Mouse (Mus musculus): ENCODE measurements around the gene Ly9.

Ly9 gene

DNA sequence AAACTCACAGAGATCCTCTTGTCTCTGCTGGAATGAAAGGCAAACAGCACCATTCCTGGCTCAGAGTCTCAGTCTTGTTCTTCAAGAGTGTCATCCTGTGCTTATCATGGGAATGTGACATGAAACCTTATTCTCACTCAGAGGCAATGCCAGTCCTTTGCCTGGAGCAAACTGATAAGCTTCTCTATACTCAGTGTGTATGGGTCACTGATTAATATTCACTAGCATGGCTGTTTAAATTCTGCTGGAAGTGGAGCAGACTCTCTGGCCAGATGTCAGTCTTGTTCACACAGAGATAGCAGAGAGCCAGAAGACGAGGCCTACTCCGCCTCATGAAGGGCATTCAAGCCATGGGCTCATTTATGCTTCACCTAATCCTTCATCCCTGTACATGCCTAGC, 22.6 kb downstream of the Ly9 start:
- DNase-seq (ENCODE audit: low spot score in 2 of 2) = no peak

DNA sequence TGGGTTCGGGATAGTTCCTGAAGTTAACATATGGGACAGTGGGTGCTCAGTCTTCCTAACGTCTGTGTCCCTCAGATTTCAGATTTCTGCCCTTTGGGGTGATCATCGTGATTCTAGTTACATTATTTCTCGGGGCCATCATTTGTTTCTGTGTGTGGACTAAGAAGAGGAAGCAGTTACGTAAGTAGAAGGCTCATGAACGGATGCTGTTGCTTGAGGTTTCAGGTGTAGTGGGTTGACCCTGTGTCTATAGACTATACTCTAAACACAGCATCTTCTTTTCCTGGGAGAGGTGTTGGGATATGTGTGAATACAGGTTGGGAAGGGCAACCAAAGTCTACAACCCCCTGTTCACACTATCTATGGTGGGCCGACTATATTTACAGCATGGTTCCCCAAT, 30.0 kb downstream of the Ly9 start:
- no peak for DNase-seq (ENCODE audit: low spot score in 2 of 2)

DNA sequence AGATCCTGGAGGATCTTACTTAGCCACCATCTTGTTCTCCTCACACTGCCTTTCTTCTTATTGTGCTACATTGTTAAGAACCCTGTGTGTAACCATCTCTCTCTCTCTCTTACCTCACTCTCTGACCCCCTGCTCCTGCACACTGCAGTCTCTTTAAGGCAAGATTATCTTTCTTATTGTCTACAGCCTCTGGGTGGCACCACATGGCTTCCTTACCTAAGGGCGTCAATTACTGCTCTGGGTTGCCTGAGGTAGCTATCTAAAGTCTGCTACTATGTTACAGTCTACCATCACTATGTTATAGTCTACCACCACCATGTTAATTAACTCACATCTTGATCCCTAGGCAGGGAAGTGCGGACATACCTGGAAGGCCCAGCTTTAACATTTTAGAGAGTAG, 38.8 kb downstream of the Ly9 start:
- DNase-seq (ENCODE audit: low spot score in 2 of 2) = no peak

DNA sequence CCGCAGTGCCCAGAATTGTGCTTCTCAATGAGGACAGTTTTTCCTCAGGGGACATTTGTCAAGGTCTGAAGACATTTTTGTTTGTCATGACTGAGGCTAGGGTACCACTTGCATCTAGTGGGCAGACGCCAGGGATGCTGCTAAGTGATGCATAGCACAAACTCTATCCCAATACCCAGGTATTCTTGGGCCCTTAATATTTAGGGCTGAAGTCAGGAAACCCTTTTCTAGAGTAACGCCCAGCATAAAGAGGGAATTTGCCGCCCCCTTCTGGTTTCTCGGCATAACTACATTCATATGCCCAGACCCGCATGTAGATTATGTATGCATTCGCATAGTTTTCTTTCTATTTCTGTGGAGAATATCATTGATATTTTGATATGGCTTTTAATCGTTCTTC, 40.4 kb downstream of the Ly9 start:
- DNase-seq (ENCODE audit: low spot score in 2 of 2) = peak; percentile 62 to 72

DNA sequence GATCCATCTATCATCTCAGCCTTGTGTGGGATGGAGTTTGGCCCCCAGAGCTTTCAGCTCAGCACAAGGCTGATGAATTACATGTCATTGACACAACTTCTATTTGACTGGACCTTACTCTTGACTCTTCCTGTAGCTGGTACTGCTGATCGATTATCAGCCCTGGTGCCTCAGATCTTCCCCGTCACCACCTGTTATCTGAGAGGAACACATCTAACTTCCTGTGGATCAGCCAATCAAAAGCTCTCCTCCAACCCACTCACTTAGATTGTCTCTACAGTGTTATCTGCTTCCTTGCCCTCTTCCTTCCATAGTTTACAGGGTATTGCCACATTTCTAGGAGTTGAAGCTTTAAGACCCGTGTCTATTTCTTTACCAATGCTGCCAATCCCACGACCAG, 41.3 kb downstream of the Ly9 start:
- DNase-seq (ENCODE audit: low spot score in 2 of 2) = no peak

DNA sequence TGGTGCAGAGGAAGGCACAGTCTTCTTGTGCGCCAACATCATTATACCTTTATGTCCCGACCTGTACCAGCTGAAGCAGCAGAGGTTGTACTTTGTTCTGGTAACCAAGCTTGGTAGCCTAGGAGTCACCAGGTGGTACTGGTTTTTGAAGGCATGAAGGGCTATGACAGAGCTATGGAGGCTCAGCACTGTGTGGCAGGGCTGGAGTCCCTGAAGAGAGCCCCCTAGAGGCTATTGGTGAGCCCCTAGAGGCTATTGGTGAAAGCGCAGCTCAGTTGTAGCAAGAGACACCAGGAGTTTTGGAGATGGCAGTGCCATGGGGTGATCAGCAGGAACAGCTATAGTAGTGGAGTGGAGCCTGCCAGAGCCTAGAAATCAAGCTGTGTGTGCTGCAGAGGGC, 43.0 kb downstream of the Ly9 start:
- peak; percentile 54 to 63 for DNase-seq (ENCODE audit: low spot score in 2 of 2)

DNA sequence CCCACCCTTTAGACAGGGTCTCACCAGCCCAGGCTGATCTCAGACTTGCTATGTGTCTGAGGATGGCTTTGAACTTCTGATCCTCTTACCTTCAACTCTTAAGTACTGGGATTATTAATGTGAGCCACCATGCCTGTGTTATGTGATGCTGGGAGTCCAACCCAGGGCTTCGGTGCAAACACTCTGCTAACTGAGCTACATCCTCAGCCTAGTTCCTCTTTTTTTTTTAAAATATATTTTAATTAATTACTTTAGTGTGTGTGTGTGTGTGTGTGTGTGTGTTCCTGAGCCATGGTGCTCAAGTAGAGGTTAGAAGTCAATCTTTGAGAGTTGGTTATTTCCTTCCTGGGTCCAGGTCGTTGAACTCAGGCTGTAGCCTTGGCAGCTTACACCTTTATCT, 44.2 kb downstream of the Ly9 start:
- no peak for DNase-seq (ENCODE audit: low spot score in 2 of 2)

DNA sequence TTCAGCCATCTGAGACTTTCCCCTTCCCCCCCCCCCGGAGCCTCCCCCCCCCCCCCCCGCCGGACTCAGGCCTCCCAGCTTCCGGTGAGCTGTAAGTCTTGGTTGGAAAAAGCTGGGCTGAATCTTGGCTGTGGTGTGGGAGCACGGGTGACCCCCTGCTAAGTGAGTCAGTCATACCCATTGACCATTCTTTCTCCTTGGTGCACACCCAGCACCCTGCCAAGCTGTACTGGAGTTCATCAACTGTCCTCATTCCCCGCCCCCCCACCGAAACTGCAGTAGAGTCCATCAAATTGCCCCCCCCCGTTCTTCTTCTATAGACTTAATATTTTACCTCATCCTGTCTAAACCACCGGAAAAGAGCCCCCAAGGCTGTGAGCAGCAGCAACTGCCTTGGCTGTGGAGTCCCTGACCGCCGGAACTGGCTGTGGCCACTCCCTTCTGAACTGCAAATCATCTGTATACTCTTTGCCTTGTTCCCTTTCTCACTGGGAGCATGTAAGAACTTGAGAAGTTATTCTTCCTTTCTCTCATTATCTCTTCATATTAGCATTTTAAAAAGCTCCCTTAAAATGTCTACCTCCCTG, 45.5 kb downstream of the Ly9 start:
- DNase-seq (ENCODE audit: low spot score in 2 of 2) = peak; percentile 69 to 82

DNA sequence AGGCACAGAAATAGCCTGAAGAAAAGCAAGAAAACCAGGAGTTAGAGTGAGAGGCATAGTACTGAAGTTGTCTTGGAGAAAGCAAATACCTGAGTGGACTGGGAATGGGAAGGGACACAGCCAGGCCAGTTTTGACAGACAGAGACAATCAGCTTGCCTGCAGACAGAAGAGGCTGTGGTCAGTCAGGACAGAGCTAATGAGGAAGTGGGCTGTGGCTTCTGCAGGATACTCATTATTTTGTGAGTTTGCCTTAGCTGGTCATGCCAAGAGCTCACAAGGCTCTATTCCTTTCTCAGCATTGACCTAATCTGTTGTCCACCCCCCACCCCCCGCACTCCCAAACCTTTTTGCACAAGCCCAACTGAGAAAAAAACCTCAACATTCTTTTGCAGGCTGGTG, 46.0 kb downstream of the Ly9 start:
- DNase-seq (ENCODE audit: low spot score in 2 of 2) = peak; percentile 45 to 62

DNA sequence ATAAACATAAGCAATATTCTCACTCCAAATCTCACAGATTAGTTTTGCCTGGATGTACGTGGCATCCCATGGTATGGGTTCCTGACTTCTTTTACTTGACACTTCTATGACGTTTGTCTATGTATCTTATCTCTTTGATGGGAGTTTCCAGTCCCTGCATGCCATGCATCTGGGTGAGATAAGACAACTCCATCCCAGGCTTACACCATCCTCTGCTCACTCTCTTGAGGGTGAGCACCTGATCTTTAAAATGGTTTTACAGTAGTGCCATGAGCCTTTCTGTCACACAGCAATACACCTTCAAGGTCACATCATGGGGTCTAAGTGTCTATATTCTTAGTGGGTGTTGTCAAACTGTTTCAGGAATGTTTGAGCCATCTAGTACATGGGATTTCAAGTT, 46.9 kb downstream of the Ly9 start:
- no peak for DNase-seq (ENCODE audit: low spot score in 2 of 2)

DNA sequence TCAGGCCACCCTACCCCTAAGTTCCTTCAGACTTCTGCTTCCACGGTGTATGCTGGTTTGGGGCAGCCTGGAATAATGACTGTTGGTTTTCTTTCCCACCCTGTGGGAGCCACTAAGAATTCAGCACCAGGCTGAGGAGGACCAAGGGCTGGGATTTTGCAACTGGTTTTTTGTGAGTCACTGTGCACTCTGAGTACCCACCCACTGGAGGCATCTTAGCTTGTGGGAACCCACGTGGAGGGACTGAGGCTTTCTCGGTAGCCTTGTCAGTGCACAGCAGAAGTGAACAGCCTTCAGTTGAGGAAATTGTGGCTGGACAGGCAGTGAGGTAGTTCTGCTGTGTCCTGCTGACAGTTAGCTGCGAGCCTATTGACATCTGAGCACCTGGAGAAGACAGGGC, 48.3 kb downstream of the Ly9 start, which contains the start of gene Cd244a:
Cd244a (plus strand) TSS at position 296 of the 400 bp plus-strand sequence.
- peak; percentile 48 to 69 for DNase-seq (ENCODE audit: low spot score in 2 of 2)

DNA sequence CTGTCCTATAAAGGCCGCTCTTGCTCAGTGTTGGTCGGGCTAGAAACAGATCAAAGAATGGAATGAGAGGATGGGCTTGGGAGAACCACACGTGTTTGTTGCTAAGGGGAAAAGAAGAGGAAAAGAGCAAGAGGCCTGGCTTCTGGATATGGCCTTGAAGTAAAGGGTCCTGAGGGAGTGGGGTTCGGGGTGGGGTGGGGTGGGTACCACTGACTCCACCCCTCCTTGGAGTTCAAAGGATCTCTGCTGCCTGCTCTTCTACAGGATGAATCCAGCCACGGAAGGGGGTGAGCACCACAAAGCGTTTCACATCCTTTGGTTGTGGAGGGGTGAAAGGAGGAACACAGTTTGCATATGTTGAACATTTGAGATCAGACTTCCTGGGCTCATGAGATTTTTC, 48.8 kb downstream of the Ly9 start:
- no peak for DNase-seq (ENCODE audit: low spot score in 2 of 2)

DNA sequence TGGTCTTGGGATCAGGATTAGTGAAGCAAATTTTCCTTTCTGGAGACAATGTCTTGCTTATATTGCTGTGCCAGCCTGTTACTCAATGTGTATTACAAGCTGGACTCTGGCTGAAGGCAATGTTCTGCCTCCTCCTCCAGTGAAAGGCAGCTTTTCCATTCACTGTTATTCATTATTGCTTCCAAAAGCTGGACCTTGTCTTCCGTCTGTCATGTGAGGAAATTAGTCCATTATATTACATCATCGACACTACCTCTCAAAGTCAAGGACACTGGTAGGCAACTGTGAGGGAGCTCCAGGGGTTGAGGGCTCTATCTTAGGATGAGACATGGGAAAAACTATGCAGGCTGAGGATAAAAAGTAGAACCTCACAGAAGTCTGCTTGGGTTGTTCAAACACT, 50.8 kb downstream of the Ly9 start:
- no peak for DNase-seq (ENCODE audit: low spot score in 2 of 2)

DNA sequence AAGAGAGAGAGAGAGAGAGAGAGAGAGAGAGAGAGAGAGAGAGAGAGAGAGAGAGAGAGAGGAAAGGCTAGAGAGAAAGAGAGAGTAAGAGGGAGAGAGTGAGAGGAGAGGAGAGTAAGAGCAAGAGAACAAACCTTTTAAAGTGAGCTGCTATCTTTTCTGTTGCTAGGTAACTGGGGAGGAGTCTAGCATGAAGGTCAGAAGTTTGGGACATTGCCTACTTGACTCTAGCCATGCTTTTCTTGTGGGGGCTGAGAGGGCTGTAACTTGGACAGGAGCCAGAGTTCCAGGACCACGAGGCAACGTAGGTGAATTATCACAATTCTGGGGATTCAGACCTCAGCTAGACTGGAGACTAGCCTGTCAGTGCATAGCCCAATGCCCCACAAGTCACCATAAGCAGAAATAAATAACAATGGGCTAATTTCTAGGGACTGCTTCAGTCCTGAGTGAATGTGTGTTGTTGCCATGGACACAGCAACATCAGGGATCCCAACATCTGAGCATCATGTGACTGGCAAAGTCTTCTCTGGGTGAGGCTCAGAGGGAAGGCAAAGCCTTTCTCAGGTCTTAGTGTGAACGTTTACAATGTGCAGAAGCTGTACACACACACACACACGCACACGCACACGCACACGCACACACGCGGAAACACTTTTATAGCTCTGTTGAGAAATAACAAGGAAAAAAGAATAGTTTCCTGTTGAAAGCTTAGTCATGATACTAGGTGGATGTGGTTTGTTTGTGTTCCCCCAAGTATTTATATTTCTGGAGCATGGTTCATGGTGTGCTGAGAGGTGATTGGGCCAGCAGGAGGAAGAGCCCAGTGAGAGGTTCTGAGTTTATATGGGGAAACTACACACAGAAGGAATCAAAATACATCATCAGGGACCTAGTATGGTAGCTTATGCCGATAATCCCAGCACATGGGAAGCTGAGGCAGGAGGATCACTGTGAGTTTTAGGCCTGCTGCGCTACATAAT, 53.6 kb downstream of the Ly9 start:
- no peak for DNase-seq (ENCODE audit: low spot score in 2 of 2)

DNA sequence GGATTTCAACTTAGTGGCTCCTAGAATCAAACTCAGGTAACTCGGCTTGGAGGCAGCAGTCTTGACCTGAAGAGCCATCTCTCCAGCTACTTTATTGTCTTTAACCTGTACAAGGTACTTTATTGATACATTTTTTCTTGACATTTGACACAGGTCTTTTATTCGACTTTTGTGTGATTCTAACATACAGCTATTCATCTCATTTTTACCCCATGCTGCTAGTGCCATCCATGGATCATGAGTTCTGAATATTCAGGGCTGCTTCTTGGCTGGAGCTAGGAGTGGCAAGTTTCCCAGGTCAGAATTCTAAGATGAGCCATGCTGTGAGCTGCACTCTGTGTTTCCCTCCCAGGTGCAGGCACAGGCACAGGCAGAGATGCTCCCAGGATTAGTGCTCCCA, 55.0 kb downstream of the Ly9 start:
- no peak for DNase-seq (ENCODE audit: low spot score in 2 of 2)

DNA sequence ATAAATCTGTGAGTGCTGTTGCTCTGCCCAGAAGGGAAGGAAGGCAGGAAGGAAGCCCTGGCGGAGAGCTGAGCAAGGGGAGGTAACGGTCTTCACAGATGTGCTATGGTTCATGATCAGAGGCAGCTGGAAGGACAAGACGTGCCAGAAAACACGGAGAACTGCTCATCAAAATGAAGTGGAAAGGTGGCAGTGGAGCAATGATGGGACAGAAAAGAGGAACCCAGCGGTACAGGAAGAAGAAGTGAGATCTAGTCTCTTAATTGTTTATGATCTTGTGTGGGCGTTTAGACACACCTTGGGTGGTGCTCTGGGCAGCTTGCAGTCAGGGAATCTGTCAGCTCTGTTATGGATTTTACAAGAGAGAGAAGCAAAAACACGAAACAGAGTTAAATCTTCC, 55.9 kb downstream of the Ly9 start:
- DNase-seq (ENCODE audit: low spot score in 2 of 2) = peak in 1 of 2 experiments; percentile 58

DNA sequence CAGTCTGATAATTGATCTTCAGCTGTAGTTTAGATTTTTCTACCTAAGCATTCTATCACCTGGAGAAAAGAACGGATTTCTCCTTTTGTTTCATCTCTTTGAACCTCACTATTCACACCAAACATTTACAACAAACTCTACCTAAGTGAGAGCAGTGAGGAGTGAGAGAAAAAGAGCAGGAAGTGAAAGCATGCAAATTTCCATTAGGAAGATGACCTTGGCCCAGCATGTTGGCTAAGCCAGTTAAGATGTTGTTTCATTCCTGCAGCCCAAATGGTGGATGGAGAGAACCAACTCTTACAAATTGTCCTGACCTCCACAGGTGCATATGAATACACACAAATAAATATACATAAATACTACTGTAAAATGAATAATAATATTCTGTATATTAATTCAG, 66.5 kb downstream of the Ly9 start:
- no peak for DNase-seq (ENCODE audit: low spot score in 2 of 2)

All from natural killer cell, adult 2 months (primary cell).